Mouse (Mus musculus): Measurements from ENCODE around the gene Ank3.

The Ank3 gene

DNA sequence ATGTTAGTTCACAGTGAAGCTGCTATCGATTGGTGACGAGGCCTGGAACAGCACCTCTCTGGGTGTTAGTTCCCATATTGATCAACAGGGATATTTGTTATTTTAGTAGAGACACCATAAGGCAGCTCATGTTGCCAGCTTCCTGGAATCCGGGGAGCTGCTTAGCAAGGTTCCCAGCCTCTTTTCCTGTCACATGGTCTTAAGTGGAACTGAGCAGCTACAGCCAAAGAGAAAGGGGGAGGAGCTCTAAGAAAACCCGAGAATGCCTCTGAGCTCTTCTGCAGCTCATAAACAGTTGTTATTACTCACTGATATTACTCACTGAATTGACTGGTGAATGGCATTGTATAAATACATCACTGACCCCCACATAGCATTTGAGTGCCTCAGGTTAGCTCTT, 318.3 kb downstream of the Ank3 start:
- no peak for DNase-seq (ENCODE audit: low read depth, low spot score)

DNA sequence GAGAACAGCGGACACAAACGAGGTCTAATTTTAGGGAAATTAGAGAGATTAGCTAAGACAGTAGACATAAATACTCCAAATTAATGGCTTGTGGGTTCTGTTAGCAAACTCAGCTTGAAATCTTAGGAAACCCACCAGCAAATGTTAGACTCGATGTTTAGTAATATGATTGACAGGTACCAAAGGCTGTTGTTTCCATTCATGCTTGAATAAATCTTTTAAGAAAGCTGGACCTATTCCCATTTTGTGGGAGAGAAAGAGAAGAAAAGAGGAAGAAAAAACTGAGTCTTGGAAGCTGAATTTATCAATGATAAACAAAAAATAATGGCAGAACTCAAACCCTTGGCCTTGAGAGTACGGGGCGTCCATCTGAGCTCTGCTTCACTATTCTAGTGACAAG, 320.8 kb downstream of the Ank3 start:
- no peak for DNase-seq (ENCODE audit: low read depth, low spot score)

DNA sequence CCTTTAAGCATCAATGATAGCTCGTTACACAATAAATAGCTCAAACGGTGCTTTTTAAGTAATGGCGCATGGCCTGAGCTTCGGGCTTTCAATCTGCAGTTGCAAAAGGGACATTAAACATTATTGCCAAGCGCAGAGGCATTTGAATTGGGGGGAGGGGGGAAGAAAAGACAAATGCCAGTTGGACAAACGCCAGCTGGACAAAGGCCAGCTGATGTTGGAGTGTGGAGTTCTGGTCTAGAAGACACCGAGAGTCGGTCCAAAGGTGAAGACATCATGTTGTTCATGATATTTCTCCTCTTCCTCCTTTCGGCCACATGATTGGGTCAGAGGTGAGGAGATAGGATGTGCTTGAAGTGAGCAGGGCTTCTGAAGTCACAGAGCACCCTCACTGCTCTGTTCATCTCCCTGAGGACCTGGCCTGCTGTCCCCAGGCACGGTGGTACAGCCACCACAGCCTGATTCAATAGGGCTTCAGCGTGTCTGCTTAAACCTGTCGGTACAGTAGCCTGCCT, 321.4 kb downstream of the Ank3 start:
- no peak for DNase-seq (ENCODE audit: low read depth, low spot score)

DNA sequence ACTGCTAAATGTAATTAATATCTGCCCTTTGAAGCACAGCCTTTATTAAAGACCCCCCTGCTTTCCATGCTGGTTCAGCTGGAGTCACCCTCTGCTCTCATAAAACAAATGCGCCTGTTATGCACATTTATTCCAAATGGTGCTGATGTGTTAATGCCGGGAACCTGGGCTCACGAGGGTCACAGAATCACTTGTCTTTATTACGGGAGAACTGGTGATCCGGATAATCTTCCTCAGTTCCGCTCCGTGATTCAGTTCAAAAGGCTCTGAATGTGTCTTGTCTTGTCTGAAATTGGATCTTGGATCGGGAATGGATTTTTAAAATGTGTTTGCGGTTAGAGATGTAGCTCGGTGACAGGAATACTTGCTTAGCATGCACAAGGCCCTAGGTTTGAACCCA, 321.9 kb downstream of the Ank3 start:
- no peak for DNase-seq (ENCODE audit: low read depth, low spot score)

DNA sequence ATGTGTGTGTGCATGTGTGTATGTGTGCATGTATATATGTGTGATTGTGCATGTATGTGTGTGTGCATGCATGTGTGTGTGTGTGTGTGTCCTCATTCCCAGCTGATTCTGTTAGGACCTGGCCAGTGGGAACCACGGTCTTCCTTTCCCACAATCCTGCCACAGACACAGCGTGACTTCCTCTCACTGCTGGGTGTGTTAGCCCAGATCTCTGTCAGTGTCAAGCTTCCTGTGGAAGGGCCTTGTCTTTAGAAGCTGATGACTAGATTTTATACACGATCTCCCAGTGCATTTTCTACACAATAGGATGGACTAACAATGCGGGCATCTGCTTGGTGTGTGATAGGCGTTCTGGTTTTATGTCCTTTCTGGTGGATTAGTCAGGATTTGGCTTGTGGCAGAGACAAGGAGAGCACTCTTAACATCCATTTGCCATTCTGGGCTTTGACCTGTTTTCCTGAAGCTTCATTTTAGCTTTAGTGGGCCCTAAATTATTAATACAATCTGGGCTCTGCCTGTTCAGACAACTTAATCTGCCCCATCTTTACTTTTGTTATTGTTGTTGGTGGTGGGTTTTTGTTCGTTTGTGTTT, 322.4 kb downstream of the Ank3 start:
- DNase-seq (ENCODE audit: low read depth, low spot score), result no peak

DNA sequence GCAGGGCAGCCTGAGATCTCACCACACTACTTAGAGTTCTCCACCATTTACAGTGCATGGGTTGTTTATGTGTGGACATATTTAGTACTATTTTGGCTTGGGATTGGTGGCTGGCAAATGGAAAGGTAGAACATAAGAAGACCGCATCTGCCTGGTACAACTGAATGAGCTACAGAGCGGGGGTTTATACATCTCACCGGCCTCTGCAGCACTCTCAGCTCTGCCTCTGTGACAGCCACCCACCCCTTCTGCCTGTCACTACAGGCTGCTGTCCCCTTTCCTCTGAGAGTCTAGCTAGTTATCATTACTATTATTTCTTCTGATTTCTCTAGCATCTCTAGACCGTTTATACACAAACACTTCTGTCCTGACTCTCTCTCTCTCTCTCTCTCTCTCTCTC, 325.6 kb downstream of the Ank3 start:
- DNase-seq (ENCODE audit: low read depth, low spot score), result no peak

DNA sequence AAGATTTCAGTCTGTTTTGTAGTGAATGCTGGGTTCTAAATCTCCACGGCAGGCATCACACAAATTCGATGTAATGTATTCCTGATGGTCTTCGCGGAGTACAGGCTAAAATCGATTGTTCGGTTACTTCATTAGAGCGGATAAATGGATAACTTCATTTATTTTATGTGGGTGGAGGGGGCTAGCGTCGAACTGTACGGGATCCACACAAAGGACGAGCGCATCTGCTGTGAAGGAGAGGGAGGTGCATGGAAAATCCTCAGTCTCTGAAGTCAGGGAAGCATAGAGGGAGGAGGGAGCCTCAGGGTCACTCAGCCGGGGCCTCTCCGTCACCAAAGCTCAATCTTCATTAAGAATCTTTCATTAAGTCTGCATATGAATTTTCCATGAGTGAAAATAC, 326.5 kb downstream of the Ank3 start:
- DNase-seq (ENCODE audit: low read depth, low spot score), result no peak

DNA sequence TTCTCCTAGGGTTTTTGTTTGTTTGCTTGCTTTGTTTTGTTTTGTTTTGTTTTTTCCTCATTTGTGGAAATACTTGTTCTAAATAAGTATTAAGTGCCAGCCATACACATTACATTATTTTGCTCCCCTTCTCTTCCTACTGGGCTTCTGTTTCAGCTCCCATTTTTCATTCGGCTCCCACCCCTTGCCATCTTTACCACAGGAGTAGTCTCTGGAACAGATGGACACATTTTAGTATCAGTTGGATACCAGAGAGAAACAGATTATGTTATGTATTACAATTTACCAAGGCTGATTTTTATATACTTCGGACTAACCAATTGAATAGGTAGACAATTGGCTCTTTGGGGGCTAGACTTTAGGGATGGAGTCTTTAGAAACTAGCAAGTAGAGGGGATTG, 327.7 kb downstream of the Ank3 start:
- no peak for DNase-seq (ENCODE audit: low read depth, low spot score)

DNA sequence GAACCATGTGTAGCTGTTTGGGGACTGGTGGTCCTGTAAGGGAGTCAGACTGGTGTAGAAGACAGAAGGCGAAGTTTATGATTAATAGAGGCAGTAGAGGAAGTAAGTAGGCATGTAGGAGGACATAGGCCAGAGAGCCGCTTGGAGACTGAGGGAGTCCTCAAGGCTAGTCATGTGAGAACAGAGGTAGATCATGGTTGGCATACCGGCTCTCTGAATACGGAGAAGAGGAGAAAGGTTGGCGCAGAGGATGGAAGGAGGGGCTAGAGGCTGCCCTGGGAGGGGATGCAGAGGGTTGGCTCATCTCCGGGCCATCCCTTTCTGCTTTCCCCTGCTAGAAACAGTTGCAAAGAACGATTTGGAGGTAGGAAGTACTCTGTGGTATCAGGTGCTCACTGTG, 328.2 kb downstream of the Ank3 start:
- no peak for DNase-seq (ENCODE audit: low read depth, low spot score)

DNA sequence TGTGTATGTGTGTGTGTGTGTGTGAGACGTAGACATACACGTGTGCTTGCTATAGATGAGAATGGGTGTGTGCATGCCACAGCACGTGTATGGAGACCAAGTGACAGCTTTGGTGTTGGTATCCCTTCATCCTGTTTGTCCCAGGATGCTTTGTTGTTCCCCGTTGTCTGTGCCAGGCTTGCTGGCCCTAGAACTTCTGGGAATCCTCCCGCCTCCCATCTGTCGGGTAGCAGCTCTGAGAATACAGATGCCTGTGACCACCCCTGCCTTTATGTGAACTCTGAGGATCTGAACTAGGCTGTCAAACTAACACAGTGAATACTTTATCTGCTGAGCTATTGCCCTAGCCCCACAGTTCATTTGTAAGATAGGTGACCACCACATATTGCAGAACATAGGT, 330.3 kb downstream of the Ank3 start:
- no peak for DNase-seq (ENCODE audit: low read depth, low spot score)

DNA sequence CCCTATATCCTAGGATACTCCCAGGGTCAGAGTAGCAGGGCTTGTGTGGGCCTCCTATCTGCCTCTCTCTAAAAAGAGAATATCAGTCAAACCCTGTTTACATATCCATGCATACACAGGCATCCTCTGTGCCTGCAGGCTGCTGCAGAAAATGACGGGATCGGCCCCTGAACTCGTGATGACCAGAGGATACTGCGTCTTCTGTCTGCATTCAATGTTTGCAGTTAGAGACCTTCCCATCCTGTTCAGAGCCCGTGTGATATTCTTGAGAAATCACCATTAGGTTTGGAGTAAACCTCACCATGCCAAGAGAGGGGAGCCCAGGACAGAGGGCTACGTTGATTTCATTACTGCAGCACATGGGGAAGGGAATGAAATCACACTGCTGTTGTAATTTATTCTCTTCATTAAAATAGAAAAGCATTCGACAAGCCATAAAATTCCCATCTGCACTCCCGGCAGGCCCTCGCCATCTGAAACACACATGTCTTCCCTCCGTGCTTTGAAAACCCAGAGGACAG, 331.8 kb downstream of the Ank3 start:
- DNase-seq (ENCODE audit: low read depth, low spot score), result no peak

DNA sequence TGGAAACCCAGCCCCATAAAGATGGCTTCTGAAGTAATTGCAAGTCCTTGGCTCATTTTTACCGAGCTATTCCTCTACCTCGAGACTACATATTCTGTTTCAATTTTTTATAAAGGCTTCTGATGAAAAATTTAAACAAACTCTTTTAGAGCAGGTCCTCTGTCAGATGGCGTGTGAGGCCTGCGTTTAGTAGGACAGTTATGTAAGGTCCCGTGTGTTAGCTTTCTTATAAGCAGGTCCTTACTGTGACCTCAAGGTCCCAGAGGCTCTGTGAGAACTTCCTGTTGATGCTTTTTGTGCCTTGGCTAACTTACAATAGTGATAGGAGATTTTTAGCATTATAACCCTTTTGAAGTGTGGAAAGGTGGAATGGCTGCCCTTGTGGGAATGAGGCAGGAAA, 332.8 kb downstream of the Ank3 start:
- DNase-seq (ENCODE audit: low read depth, low spot score), result no peak

DNA sequence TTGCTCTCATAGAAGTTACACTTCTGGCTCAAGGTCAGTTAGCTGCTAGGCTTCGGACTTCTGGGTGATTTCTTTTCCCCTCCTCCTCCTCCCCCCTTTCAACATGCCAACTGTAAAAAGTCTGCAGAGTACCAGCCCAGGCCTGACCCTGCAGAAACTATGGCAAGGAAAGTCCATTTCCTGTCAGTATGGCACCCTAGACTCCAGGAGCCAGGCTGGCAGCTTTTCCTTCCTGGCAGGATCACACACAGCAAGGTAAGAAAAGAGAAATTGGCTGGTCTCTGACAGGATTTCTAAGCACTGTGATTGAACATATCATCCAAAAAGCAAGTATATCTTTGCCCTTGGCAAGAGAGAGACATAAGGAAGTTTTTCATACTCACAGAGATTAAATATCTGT, 333.3 kb downstream of the Ank3 start:
- no peak for DNase-seq (ENCODE audit: low read depth, low spot score)

DNA sequence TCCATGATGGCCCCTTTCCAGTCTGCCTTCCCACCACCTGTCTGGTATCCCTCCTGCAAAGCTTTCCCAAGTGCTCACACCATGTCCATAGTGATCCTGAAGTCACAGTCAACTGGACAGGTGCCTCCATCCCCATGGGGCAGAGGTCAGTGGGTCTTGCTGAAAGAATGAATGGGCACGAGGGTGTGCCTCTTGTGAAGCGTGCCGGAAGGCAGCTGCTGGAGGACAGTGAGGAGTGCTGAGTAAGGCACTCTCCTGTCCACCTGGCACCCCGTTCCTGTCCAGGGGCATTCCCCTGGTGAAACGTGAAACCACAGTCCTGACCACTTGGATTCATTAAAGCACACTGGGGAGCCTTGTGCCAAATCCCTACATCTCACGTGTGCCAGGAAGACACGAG, 337.7 kb downstream of the Ank3 start:
- DNase-seq (ENCODE audit: low read depth, low spot score), result no peak

DNA sequence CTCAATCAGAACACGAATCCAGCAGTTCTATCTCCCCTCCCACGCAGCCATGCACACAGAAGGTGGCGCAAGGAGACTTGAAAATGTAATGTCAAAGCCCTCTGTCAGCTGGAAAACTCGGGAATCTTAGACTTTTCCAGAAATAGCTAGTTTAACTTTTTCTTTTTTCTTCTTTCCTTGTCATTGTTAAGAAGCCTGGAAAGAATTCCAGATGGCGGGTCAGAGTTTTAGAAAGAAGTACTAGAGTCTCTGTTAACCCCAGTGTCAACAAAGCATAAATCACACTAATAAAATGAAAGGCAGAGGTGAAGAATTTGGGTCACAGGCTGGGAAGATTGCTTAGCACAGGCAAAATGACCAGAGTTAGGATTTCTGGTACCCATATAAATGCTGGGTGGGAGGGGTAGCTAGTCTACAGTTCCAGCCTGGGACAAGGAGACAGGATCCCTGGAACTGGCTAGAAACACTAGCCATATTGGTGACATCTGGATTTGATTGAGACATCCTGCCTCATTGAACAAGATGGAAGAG, 340.2 kb downstream of the Ank3 start:
- DNase-seq (ENCODE audit: low read depth, low spot score), result peak; percentile 87

DNA sequence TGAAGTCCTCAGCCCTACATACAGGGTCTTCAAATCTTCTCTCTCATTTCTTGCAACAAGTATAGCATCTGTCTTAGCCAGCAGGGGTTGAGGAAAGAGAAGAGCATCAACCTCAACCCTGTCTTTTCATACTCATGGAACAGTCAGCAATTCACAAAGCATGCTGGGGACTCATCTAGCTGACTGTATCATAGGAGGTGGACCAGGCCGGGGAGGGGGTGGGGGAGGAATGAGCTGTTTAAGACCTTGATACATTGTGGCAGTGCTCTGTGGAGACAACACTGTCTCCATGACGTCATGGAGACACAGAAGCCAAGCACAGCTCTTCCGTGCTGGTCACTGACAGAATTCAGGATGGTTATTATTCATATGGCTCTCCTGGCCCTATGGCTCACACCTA, 344.0 kb downstream of the Ank3 start:
- no peak for DNase-seq (ENCODE audit: low read depth, low spot score)

DNA sequence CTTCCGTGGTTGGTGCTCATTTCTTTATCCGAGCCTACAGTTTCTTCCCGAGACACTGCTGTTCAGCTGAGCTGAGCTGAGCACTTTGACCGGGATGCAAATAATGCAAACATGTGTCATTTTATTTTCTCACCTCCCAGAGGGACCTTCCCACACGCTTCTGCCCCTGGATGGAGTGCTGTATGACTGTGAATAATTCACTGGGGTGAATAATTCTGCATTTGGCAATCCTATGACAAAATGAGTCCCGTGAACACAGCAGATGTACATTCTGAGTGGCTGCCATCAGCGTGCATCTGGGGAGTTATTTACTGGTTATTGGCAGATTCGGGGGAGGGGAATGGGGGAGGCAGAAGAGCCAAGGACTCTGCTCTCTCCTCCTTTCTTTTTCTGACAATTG, 345.6 kb downstream of the Ank3 start:
- no peak for DNase-seq (ENCODE audit: low read depth, low spot score)

DNA sequence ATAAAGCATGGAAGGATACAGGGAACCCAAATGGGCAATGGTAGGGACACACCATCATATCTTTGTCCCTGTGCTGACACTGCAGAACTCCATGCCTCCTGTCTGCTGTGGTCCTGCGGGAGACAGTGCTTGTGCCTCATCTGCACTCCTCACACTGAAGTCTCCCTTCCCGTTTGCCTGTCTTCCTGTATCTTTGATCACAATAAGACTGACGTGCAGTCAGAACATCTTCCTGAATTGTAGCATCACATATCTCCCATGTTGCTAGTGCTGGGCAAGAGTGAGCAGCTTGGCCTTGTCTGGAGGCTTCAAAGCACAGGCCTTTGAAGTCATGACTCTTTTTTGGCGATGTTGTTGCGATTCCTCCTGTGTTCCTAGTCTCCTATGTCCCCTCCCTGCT, 346.3 kb downstream of the Ank3 start:
- no peak for DNase-seq (ENCODE audit: low read depth, low spot score)

DNA sequence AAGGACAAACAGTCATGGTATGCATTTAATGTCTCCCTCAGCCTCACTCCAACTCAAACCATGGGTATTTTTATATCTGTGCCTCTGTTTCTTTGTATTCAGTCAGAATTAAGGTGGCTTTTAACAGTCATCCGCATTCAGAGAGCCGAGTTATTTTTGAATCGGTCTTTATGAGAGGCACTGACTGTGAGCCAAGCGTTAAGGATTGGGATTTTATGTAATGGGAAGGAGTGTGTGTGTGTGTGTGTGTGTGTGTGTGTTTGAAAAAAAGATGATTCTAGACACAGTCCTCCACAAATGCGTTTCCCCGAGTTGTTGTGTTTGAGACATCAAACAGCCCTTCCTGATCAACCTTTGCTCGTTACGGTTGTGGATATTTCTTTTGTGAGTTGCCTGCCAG, 347.7 kb downstream of the Ank3 start:
- no peak for DNase-seq (ENCODE audit: low read depth, low spot score)

DNA sequence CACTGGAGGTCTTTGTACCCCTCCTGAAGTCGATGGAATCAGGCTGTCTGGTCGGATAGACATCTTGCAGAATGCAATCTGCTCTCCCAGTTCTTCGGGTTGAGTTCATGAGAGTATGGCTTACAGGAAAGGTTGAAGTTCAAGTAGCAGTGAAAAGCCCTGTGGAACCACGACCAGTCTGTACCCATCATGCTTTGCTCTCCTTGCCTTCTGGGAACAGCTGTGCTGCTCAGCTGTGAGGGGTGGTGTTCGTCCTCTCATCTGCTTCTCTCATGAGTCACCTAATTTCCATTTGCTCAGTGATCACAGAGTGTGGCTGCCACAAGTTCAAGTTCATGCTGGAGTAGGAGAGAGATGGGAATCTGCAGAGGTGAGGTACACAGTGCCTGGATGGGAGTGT, 348.2 kb downstream of the Ank3 start:
- DNase-seq (ENCODE audit: low read depth, low spot score), result no peak

DNA sequence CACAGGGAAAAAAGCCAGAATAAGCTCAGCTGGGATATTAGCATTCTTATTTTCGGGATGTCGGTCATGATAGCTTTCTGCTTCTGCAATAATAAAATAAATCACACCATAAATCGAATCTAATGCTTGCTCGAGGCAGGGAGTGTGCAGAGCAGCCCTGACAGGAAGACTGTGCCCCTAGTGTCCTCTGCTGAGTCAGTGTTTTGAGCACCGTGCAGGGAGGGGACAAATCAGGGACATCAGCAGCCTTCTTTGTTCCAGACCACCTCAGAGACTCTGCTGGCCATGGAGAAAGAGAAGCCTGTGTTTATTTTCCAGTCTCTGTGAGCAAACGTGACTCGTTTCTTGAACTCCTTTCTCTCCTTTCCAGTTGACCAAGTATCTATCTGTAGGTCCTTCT, 352.8 kb downstream of the Ank3 start:
- no peak for DNase-seq (ENCODE audit: low read depth, low spot score)

DNA sequence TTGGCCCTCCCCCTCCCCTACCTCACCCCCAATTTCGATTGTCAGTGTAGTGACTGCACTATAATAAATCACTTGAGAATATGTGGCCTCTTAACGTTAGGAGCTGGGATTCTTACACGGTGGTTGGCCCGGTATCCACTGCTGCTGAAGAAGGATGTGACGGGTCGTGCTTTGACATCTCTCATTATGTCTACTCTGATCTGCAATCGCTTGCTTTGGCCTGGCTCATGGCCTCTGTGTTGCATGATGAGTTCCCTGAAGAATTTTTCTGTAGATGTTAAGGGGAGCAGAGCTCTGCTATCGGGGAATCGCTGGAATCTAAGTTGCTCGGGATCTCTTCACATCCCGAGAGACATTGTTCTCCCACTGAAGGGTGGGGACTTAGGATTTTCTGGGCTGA, 354.9 kb downstream of the Ank3 start:
- DNase-seq (ENCODE audit: low read depth, low spot score), result no peak

DNA sequence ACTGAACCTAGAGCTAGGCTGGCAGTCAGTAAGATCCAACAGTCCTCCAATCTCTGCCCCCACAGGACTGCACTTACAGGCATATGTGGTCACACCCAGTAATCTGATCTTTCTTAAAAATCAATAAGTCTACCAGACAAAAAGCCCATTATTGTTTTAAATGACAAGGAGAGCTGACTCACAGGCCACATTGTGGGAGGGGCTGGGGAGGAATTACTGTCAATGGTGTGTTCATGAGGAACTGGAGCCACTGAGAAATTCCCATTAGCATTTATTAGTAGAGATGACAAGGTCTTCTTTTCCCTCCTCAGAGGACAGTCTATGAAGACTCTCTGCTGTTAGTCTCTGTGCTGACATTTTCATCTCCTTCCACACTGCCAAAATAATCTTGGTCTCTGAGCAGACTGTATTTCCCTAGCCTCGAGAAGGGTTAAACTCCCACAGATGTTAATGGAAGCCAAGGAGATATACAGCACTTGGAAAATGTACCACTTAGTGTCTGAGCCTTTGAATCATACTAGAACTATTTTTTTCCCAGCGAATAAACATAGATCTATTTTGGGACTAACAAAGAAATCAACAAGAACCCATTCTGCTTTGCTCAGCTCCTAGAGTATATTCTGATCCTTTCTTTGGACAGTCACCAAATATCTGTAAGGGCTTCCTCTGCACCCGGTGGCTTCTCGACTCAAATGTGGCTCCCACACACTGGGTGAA, 358.5 kb downstream of the Ank3 start:
- no peak for DNase-seq (ENCODE audit: low read depth, low spot score)

Data from forelimb bud, embryonic 11.5 days (tissue).